Mouse (Mus musculus) stomach, postnatal 0 days (tissue): ENCODE data around the gene Mmp15.

ENCODE experiments used
- CTCF ChIP-seq: IDR thresholded peaks from 2 replicates; pipeline ENCODE4 v1.5.1; 2016; ENCODE audit warnings: antibody characterized with exemption, low read depth, mild to moderate bottlenecking, moderate library complexity
- EP300 ChIP-seq: optimal IDR thresholded peaks from 2 replicates; pipeline ENCODE3; 2016; ENCODE audit warnings: antibody characterized with exemption

DNA sequence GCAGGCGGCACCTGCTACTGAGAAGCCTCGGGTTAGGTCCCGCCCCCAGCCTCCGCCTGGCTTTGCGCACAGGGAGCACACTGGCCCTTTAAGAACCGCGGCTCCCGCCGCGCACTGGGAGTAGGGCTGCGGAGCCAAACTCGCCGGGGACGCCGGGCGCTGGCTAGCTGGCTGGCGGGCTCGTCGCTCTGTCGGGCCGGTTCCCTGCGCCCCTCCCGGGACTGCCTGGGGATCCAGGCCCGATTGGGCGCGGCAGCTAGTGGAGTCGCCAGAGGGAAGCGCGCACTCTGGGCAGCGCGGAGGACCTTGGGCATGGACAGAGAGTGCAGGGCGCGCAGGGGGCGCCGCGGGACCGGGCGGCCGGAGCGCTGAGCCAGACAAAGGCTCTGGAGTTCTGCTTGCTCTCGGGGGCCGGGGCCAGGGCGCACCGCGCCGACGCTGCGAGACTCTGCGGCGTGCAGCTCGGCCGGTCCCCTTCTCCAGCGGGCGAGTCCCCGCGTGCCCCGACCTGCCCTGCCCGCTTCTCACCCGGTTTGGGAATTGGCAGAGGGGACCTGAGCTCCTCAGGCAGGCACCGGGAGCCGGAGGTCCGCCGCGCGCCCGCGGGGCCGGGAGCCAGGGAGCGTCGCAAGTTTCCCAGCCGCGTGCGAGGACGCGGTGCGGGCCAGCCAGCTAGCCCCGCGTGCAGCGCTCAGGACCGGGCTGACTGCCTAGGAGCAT lies at the start of gene Mmp15:
- TF ChIP-seq EP300: no peak
- TF ChIP-seq CTCF: peak; percentile 30; the same call in 1 of the 2 replicates
